In the genomic region with DNA sequence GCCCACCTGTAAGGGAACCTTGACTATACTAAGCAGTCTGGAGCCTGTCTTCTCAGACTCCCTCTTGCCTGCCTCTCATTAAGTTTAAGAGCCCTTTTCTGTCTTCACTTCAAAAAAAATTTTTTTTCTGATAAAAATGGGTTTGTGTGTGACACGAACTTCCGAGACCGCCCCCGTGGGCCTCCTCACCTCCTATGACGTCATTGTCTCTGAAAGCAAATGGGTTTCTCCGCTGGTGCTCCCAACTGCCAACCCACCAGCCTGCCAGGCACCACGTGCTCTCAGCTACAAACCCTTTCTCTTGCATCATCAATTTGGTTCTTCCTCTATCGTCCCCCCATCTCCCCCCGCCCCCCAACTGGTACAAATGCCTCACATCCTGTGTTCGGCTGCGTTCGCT, we compare ENCODE assay signal across 27 mouse cellular contexts.
DNase-seq lines count a peak whose midpoint lies in the region; ATAC-seq and TF ChIP-seq lines count a peak whose summit lies in the region.
"Had no signal": no experiment of that assay in that cellular context is flagged by ENCODE, and none has a peak within 500 bp of the region (broad histone marks: within the 10 kb centered on the region; RNA-seq: fewer than 3 reads in every experiment).

No protein-coding gene starts in this region.

- H3K4me3 ChIP-seq in kidney, adult 2 months (ENCODE audit: insufficient read depth, low read depth, low read length), result no peak overlapping the region
- H3K4me3 ChIP-seq in kidney, embryonic 14.5 days (ENCODE audit: low read length), result no peak overlapping the region
- no peak overlapping the region for H3K4me3 ChIP-seq in liver, embryonic 11.5 days (ENCODE audit: low read depth, low read length)
- H3K4me3 ChIP-seq: embryonic facial prominence, embryonic 13.5 days; forebrain, embryonic 10.5 days; forebrain, embryonic 15.5 days; gastrocnemius, adult 2 months; heart, adult 2 months; heart, embryonic 12.5 days; hindbrain, embryonic 15.5 days; limb, embryonic 13.5 days; liver, embryonic 12.5 days; midbrain, embryonic 12.5 days; neural tube, embryonic 13.5 days had no signal

- H3K27me3 ChIP-seq in kidney, adult 2 months (replicated peaks; ENCODE audit: control insufficient read depth, insufficient read depth, low read length), result no peaks in the 10 kb centered on the region
- no peaks in the 10 kb centered on the region for H3K27me3 ChIP-seq in kidney, embryonic 14.5 days (ENCODE audit: control insufficient read depth, insufficient read depth, low read length)
- H3K27me3 ChIP-seq in liver, embryonic 11.5 days (replicated peaks; ENCODE audit: control insufficient read depth, insufficient read depth, low read length), result no peaks in the 10 kb centered on the region
- H3K27me3 ChIP-seq: embryonic facial prominence, embryonic 13.5 days; forebrain, embryonic 15.5 days; heart, embryonic 12.5 days; hindbrain, embryonic 15.5 days; limb, embryonic 13.5 days; liver, embryonic 12.5 days; midbrain, embryonic 12.5 days; neural tube, embryonic 13.5 days had no signal

- H3K4me1 ChIP-seq in kidney, adult 2 months (ENCODE audit: control insufficient read depth, insufficient read depth, low read length), result peaks cover 16% of the 10 kb centered on the region
- 0 out of 2 replicates have a peak, but pooled peaks cover 2% of the 10 kb centered on the region for H3K4me1 ChIP-seq in kidney, embryonic 14.5 days (ENCODE audit: control insufficient read depth, insufficient read depth, low read length)
- H3K4me1 ChIP-seq in liver, embryonic 11.5 days (replicated peaks; ENCODE audit: control insufficient read depth, insufficient read depth, low read length), result no peaks in the 10 kb centered on the region
- H3K4me1 ChIP-seq: forebrain, embryonic 10.5 days; heart, embryonic 12.5 days; limb, embryonic 13.5 days; liver, embryonic 12.5 days; neural tube, embryonic 13.5 days had no signal

- 55% methylated on average over 12 of the region's 12 CpGs for WGBS in kidney, adult 2 months
- 77% methylated on average over 12 of the region's 12 CpGs for WGBS in kidney, embryonic 14.5 days
- 71% methylated on average over 12 of the region's 12 CpGs for WGBS in liver, embryonic 11.5 days

- DNase-seq in frontal cortex, adult 2 months (ENCODE audit: extremely low spot score in 1 of 2, low spot score in 1 of 2), result peak; percentile 25 to 56
- DNase-seq in frontal cortex, postnatal 10 days (ENCODE audit: low spot score in 2 of 2), result no peak
- DNase-seq in kidney, adult 2 months, result peak; percentile 27
- peak; percentile 23 for DNase-seq in layer of hippocampus, adult 9-11 months
- DNase-seq in layer of hippocampus, postnatal 25 days (ENCODE audit: extremely low spot score in 1 of 2, low spot score in 1 of 2), result no peak
- DNase-seq in brain, adult 2 months (ENCODE audit: low read depth, low spot score), result peak; percentile 53
- no peak for DNase-seq in liver, embryonic 11.5 days (ENCODE audit: low spot score)
- DNase-seq: adrenal gland, adult 8-10 months; cerebellum, adult 9-10 months; cerebellum, postnatal 36 days; gastrocnemius, adult 2 months; gastrocnemius, postnatal 36 days; heart, adult 2 months; liver, postnatal 0 days; lung, postnatal 36 days; thymus, postnatal 14 days had no signal

- peak overlapping the region; percentile 42; the same call in 1 of the 2 replicates for H3K27ac ChIP-seq in kidney, adult 2 months (ENCODE audit: insufficient read depth, low read depth, low read length)
- no peak overlapping the region for H3K27ac ChIP-seq in kidney, embryonic 14.5 days (ENCODE audit: low read depth, low read length)
- no peak overlapping the region for H3K27ac ChIP-seq in liver, embryonic 11.5 days (ENCODE audit: low read depth, low read length)
- H3K27ac ChIP-seq: embryonic facial prominence, embryonic 13.5 days; forebrain, embryonic 10.5 days; forebrain, embryonic 15.5 days; gastrocnemius, adult 2 months; heart, adult 2 months; hindbrain, embryonic 15.5 days; limb, embryonic 13.5 days; liver, embryonic 12.5 days; midbrain, embryonic 12.5 days; neural tube, embryonic 13.5 days had no signal

- no peak overlapping the region for H3K4me2 ChIP-seq in kidney, embryonic 14.5 days (replicated peaks; ENCODE audit: low read depth, low read length)
- no peak overlapping the region for H3K4me2 ChIP-seq in liver, embryonic 11.5 days
- H3K4me2 ChIP-seq: embryonic facial prominence, embryonic 13.5 days; forebrain, embryonic 15.5 days; heart, embryonic 12.5 days; hindbrain, embryonic 15.5 days; limb, embryonic 13.5 days; liver, embryonic 12.5 days; midbrain, embryonic 12.5 days; neural tube, embryonic 13.5 days had no signal

- H3K9ac ChIP-seq in kidney, embryonic 14.5 days (ENCODE audit: low read depth, low read length), result no peak overlapping the region
- no peak overlapping the region for H3K9ac ChIP-seq in liver, embryonic 11.5 days (ENCODE audit: low read depth, low read length)
- H3K9ac ChIP-seq: embryonic facial prominence, embryonic 13.5 days; forebrain, embryonic 15.5 days; heart, embryonic 12.5 days; hindbrain, embryonic 15.5 days; limb, embryonic 13.5 days; liver, embryonic 12.5 days; liver, postnatal 0 days; midbrain, embryonic 12.5 days; neural tube, embryonic 13.5 days had no signal

- no peak for ATAC-seq in kidney, embryonic 14.5 days (ENCODE audit: low FRiP score, low TSS enrichment)
- ATAC-seq in liver, embryonic 11.5 days (replicated peaks; ENCODE audit: low FRiP score), result no peak
- ATAC-seq: forebrain, embryonic 15.5 days; liver, embryonic 12.5 days; liver, postnatal 0 days had no signal

- TF ChIP-seq POLR2A in kidney, adult 2 months (IDR thresholded peaks at IDR 0.05; ENCODE audit: low read depth, low read length), result no peak

- no peaks in the 10 kb centered on the region; the same call in 1 of the 2 replicates for H3K36me3 ChIP-seq in kidney, adult 2 months (ENCODE audit: control insufficient read depth, insufficient read depth, low read length)
- H3K36me3 ChIP-seq in kidney, embryonic 14.5 days (ENCODE audit: control insufficient read depth, insufficient read depth, low read length), result no peaks in the 10 kb centered on the region
- H3K36me3 ChIP-seq in liver, embryonic 11.5 days (ENCODE audit: control insufficient read depth, insufficient read depth, low read length), result no peaks in the 10 kb centered on the region
- H3K36me3 ChIP-seq: embryonic facial prominence, embryonic 13.5 days; forebrain, embryonic 10.5 days; forebrain, embryonic 15.5 days; G1E; heart, embryonic 12.5 days; hindbrain, embryonic 15.5 days; liver, embryonic 12.5 days; midbrain, embryonic 12.5 days; neural tube, embryonic 13.5 days had no signal

- H3K9me3 ChIP-seq in kidney, embryonic 14.5 days (ENCODE audit: control insufficient read depth, low read length), result no peaks in the 10 kb centered on the region
- no peaks in the 10 kb centered on the region for H3K9me3 ChIP-seq in liver, embryonic 11.5 days (ENCODE audit: control insufficient read depth, low read length)
- H3K9me3 ChIP-seq: embryonic facial prominence, embryonic 13.5 days; forebrain, embryonic 10.5 days; forebrain, embryonic 15.5 days; heart, embryonic 12.5 days; hindbrain, embryonic 15.5 days; limb, embryonic 13.5 days; liver, embryonic 12.5 days; midbrain, embryonic 12.5 days; neural tube, embryonic 13.5 days had no signal

- TF ChIP-seq CTCF in kidney, adult 2 months (conservative IDR thresholded peaks at IDR 0.05; ENCODE audit: insufficient read depth, insufficient read length, low read depth, low read length), result no peak

Comparison
In these comparisons a context has a peak if more than half of its experiments do, and no peak if none do; other contexts are left out.
1. DNase-seq: peak in frontal cortex, adult 2 months (2 of 2), kidney, adult 2 months (single experiment), layer of hippocampus, adult 9-11 months (single experiment) and brain, adult 2 months (single experiment); none in frontal cortex, postnatal 10 days (0 of 2), layer of hippocampus, postnatal 25 days (0 of 2) and liver, embryonic 11.5 days (single experiment).